Mouse (Mus musculus): ENCODE measurements around the gene Sema5a. TPM values are rescaled to one million over a fixed set of nuclear protein-coding genes. Genes with fewer than 3 reads are reported as not detected.

Sema5a gene
- polyA plus RNA-seq, 1 experiment from 2014 or later, result 6.4 TPM

DNA sequence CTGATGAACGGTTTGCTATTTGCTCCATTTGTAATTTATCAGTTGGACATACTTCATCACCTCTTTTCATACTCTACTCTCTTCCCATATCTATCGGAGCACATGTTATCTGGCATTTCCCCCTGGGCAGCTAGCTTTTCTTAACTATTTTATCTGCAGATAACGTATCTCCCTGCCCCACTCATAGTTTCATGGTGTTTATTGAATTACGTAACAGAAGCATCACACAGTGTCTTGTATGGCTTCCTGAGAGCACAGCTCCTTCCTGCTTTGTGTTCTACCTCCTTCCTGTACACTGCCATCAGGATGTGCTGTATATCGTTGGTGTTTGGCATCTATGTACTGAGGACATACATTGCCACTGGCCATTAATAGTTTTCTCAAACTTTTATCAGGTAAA is 98.9 kb downstream of the Sema5a start:
- Histone ChIP-seq H3K9ac (no peak overlapping the region), H3K27me3 (no peaks in the 10 kb centered on the region), H3K4me1 (replicated peaks) (peaks cover 5% of the 10 kb centered on the region; the same call in 1 of the 2 replicates), H3K4me3 (no peak overlapping the region), H3K36me3 (no peaks in the 10 kb centered on the region), H3K27ac (no peak overlapping the region), H3K4me2 (no peak overlapping the region), H3K9me3 (no peaks in the 10 kb centered on the region)
- WGBS, result 81% methylated on average over 5 of the region's 5 CpGs
- ATAC-seq (ENCODE audit: low FRiP score), result no peak

GRCm38 (mm10) chr15:32347315-32347714 is 102.7 kb downstream of the Sema5a start:
- Histone ChIP-seq H3K9me3 (no peaks in the 10 kb centered on the region), H3K27ac (no peak overlapping the region), H3K9ac (no peak overlapping the region), H3K4me3 (no peak overlapping the region), H3K36me3 (no peaks in the 10 kb centered on the region), H3K4me2 (no peak overlapping the region), H3K4me1 (replicated peaks) (no peaks in the 10 kb centered on the region), H3K27me3 (no peaks in the 10 kb centered on the region)
- WGBS, result 88% methylated on average over 5 of the region's 5 CpGs
- no peak for ATAC-seq (ENCODE audit: low FRiP score)

GRCm38 (mm10) chr15:32349276-32349675 is 104.7 kb downstream of the Sema5a start:
- Histone ChIP-seq H3K27ac (no peak overlapping the region), H3K4me2 (no peak overlapping the region), H3K4me3 (no peak overlapping the region), H3K4me1 (replicated peaks) (peaks cover 9% of the 10 kb centered on the region), H3K9ac (no peak overlapping the region), H3K36me3 (no peaks in the 10 kb centered on the region), H3K9me3 (no peaks in the 10 kb centered on the region), H3K27me3 (no peaks in the 10 kb centered on the region)
- no peak for ATAC-seq (ENCODE audit: low FRiP score)
- 93% methylated on average over 5 of the region's 5 CpGs for WGBS

DNA sequence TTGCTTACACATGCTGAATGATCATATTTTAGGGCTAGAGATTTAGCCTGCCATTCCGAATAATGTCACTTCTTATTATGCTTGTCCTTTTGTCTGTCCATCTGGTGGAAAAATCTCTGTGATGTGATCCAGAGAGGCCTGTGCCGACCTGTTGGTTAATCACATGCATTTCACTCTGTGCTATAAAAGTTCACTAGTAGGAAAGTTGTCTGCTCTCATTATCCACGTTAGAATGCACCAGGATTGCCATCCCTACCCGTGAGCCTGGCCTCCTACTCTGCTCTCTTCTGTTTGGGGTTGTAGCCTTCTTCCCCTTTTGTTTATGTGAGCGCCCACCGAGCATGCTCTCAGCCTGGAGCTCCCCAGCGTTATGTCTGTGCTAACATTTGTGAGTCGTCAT is 108.4 kb downstream of the Sema5a start:
- Histone ChIP-seq H3K36me3 (no peaks in the 10 kb centered on the region), H3K9ac (no peak overlapping the region), H3K27me3 (no peaks in the 10 kb centered on the region), H3K27ac (no peak overlapping the region), H3K9me3 (no peaks in the 10 kb centered on the region), H3K4me2 (no peak overlapping the region), H3K4me3 (no peak overlapping the region), H3K4me1 (replicated peaks) (peaks cover 9% of the 10 kb centered on the region)
- WGBS, result 21% methylated on average over 8 of the region's 8 CpGs
- no peak for ATAC-seq (ENCODE audit: low FRiP score)

DNA sequence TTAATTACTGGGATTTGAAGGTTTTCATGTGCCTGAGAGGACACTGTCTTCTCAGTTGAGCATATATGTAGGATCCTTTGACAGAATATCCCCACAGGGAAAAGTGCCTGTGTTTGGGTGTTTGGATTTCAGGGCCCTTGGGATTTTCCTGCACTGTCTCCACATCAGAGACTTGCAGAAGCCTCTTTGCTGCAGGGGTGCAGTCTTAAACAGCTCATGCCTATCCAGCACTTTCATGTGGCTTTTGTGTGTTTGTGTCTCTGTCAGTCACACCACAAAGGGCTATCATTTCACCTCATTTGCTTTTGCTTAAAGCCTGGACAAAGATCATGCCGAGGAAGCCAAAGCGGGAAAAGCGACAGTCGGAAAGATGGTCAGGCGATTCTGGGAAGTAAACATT is 108.9 kb downstream of the Sema5a start:
- ATAC-seq (ENCODE audit: low FRiP score), result no peak
- Histone ChIP-seq H3K9ac (no peak overlapping the region), H3K36me3 (no peaks in the 10 kb centered on the region), H3K4me2 (no peak overlapping the region), H3K27ac (no peak overlapping the region), H3K4me3 (no peak overlapping the region), H3K27me3 (no peaks in the 10 kb centered on the region), H3K4me1 (replicated peaks) (peaks cover 9% of the 10 kb centered on the region), H3K9me3 (no peaks in the 10 kb centered on the region)
- WGBS, result 21% methylated on average over 5 of the region's 5 CpGs

- WGBS, result 90% methylated on average over 5 of the region's 5 CpGs
Measured at GRCm38 (mm10) chr15:32356805-32357204, 112.2 kb downstream of the Sema5a start.

DNA sequence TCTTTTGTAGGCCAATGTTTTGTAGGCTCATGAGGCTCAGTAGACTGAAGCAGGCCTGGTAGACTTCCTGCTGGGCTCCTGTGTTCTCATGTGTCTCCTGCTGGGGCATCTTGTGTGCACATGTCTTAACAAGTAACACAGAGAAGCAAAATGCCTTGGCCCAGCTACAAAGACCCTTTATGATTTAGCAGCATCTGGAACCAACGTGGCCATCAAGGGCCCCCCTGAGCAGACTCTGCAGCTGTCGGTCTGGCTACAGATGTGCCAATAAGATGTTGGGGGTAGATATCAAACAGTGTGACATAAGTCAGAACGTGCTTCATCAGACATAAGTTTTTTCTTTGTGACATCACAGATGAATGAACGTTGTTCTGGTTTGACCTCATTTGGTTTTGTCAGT is 123.2 kb downstream of the Sema5a start:
- Histone ChIP-seq H3K9me3 (no peaks in the 10 kb centered on the region), H3K4me2 (no peak overlapping the region), H3K4me3 (no peak overlapping the region), H3K27me3 (no peaks in the 10 kb centered on the region), H3K27ac (no peak overlapping the region), H3K36me3 (no peaks in the 10 kb centered on the region), H3K9ac (no peak overlapping the region), H3K4me1 (replicated peaks) (no peaks in the 10 kb centered on the region)
- ATAC-seq (ENCODE audit: low FRiP score), result no peak
- 65% methylated on average over 4 of the region's 4 CpGs for WGBS

More at GRCm38 (mm10) chr15:32356805-32357204, 112.2 kb downstream of the Sema5a start:
- Histone ChIP-seq H3K4me1 (replicated peaks) (peaks cover 9% of the 10 kb centered on the region), H3K9ac (no peak overlapping the region), H3K27ac (no peak overlapping the region), H3K27me3 (no peaks in the 10 kb centered on the region), H3K9me3 (no peaks in the 10 kb centered on the region), H3K4me3 (no peak overlapping the region), H3K4me2 (no peak overlapping the region), H3K36me3 (no peaks in the 10 kb centered on the region)
- no peak for ATAC-seq (ENCODE audit: low FRiP score)

GRCm38 (mm10) chr15:32370914-32371313 is 126.3 kb downstream of the Sema5a start:
- H3K27ac ChIP-seq, result no peak overlapping the region
- no peak overlapping the region for H3K9ac ChIP-seq
- WGBS, result 89% methylated on average over 6 of the region's 6 CpGs
- no peak overlapping the region for H3K4me3 ChIP-seq
- H3K36me3 ChIP-seq, result no peaks in the 10 kb centered on the region
- H3K4me1 ChIP-seq (replicated peaks), result no peaks in the 10 kb centered on the region
- no peak for ATAC-seq (ENCODE audit: low FRiP score)
- no peaks in the 10 kb centered on the region for H3K27me3 ChIP-seq
- H3K9me3 ChIP-seq, result no peaks in the 10 kb centered on the region
- H3K4me2 ChIP-seq, result no peak overlapping the region

DNA sequence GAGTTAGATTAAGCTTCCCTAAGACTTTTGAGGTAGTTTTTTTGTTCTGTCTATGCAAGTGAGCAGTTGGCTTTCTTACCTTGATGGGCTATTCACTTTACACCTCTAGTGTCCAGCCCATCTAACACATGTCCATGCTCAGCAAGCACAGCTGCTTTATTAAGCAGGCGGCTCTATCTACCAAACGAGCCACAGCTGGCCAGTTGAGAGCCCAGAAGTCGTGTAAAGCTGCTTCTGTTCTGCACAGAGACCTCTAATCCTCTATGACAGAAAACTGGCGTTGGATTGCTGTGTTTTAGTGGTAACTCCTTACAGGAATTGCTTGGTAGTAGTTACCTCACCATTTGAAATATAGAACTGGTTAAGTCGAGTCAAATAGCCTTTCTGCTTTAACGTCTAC is 126.8 kb downstream of the Sema5a start:
- Histone ChIP-seq H3K9me3 (no peaks in the 10 kb centered on the region), H3K27ac (no peak overlapping the region), H3K4me1 (replicated peaks) (no peaks in the 10 kb centered on the region), H3K4me2 (no peak overlapping the region), H3K4me3 (no peak overlapping the region), H3K27me3 (no peaks in the 10 kb centered on the region), H3K36me3 (no peaks in the 10 kb centered on the region), H3K9ac (no peak overlapping the region)
- no peak for ATAC-seq (ENCODE audit: low FRiP score)
- WGBS, result 83% methylated on average over 6 of the region's 6 CpGs

DNA sequence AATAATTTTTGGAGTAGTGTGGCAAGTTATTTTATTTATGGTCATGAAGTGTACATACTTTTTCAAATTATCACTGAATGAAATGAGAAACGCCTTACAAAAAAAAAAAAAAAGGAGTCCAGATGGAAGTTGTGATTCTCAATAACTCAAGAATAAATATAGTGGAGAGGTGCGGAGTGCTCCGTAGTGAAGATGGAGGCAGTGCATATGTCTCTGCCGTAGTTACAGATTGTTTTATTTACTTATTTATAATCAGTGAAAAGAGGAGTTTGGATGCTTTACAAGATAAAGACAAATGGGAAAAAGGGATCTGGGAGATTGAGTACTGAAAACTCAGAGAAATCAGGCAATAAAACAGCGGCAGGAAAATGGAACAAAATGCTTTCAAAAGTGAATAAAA is 131.7 kb downstream of the Sema5a start:
- Histone ChIP-seq H3K27me3 (no peaks in the 10 kb centered on the region), H3K4me1 (replicated peaks) (no peaks in the 10 kb centered on the region), H3K27ac (no peak overlapping the region), H3K4me3 (no peak overlapping the region), H3K36me3 (no peaks in the 10 kb centered on the region), H3K9ac (no peak overlapping the region), H3K9me3 (no peaks in the 10 kb centered on the region), H3K4me2 (no peak overlapping the region)
- WGBS, result 92% methylated on average over 5 of the region's 5 CpGs
- no peak for ATAC-seq (ENCODE audit: low FRiP score)

DNA sequence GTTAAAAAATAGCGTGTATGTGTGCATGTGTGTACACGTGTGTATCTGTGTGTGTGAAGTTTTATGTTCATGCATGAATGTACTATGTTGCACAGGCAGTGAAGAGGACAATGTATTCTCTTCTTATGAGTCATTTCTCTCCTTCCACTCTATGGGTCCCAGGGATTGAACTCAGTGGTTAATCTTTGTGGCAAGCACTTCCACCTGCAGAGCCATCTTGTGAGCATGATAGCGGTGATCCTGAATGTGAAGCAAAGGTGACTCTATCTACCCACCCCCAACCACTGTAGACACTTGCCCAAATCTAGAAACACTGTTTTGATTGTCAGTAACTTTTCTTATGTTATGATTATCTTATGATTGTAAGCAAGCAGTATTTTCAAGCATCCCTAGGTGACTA is 133.2 kb downstream of the Sema5a start:
- no peak for ATAC-seq (ENCODE audit: low FRiP score)
- Histone ChIP-seq H3K4me2 (no peak overlapping the region), H3K4me3 (no peak overlapping the region), H3K27ac (no peak overlapping the region), H3K4me1 (replicated peaks) (no peaks in the 10 kb centered on the region), H3K9me3 (no peaks in the 10 kb centered on the region), H3K27me3 (no peaks in the 10 kb centered on the region), H3K9ac (no peak overlapping the region), H3K36me3 (no peaks in the 10 kb centered on the region)
- 91% methylated on average over 3 of the region's 3 CpGs for WGBS

GRCm38 (mm10) chr15:32380311-32380710 is 135.7 kb downstream of the Sema5a start:
- no peaks in the 10 kb centered on the region for H3K4me1 ChIP-seq (replicated peaks)
- ATAC-seq (ENCODE audit: low FRiP score), result no peak
- WGBS, result 93% methylated on average over 3 of the region's 3 CpGs
- no peaks in the 10 kb centered on the region for H3K27me3 ChIP-seq
- no peak overlapping the region for H3K4me2 ChIP-seq
- no peak overlapping the region for H3K27ac ChIP-seq
- no peak overlapping the region for H3K4me3 ChIP-seq
- H3K36me3 ChIP-seq, result no peaks in the 10 kb centered on the region
- H3K9me3 ChIP-seq, result no peaks in the 10 kb centered on the region
- H3K9ac ChIP-seq, result no peak overlapping the region

- H3K27me3 ChIP-seq, result no peaks in the 10 kb centered on the region
- no peaks in the 10 kb centered on the region for H3K4me1 ChIP-seq (replicated peaks)
- WGBS, result 88% methylated on average over 4 of the region's 4 CpGs
- H3K9me3 ChIP-seq, result no peaks in the 10 kb centered on the region
- H3K27ac ChIP-seq, result no peak overlapping the region
- no peak overlapping the region for H3K9ac ChIP-seq
- no peak overlapping the region for H3K4me2 ChIP-seq
- no peak for ATAC-seq (ENCODE audit: low FRiP score)
- H3K4me3 ChIP-seq, result no peak overlapping the region
- no peaks in the 10 kb centered on the region for H3K36me3 ChIP-seq
Measured at GRCm38 (mm10) chr15:32382930-32383481, 138.4 kb downstream of the Sema5a start.
